Comparison of ENCODE assay signal across 9 mouse cellular contexts in the genomic region with DNA sequence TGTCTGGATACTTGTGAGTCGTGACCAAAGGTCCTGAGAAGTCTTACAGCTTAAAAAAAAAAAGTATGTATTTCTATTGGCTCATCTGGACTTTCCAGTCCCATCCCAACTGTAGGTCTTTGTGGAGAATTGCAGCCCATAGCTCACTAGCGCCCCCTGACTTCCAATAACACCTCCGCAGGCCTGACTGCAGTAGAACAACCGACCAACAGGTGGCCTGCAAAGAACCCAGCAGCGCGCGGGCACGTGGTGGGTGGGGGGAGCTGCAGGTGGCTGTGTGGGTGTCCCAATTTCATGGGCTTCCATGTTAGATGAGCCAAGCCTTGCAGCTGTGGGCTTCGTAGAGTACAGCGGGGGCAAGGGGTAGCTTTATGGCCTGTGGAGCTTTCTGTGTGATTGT.
DNase-seq lines count a peak whose midpoint lies in the region; ATAC-seq lines count a peak whose summit lies in the region.
"Had no signal": no experiment of that assay in that cellular context is flagged by ENCODE, and none has a peak within 500 bp of the region (broad histone marks: within the 10 kb centered on the region; RNA-seq: fewer than 3 reads in every experiment).

No protein-coding gene starts in this region.

- peaks cover 8% of the 10 kb centered on the region for H3K4me1 ChIP-seq in midbrain, embryonic 10.5 days
- 0 out of 2 replicates have a peak, but pooled peaks cover 3% of the 10 kb centered on the region for H3K4me1 ChIP-seq in midbrain, embryonic 13.5 days (replicated peaks)
- no peaks in the 10 kb centered on the region for H3K4me1 ChIP-seq in liver, embryonic 11.5 days (replicated peaks; ENCODE audit: control insufficient read depth, insufficient read depth, low read length)
- H3K4me1 ChIP-seq: stomach, embryonic 15.5 days had no signal

- 0 out of 2 replicates have a peak overlapping the region, but pooled peaks have one; percentile 42 for H3K27ac ChIP-seq in midbrain, embryonic 10.5 days (replicated peaks)
- no peak overlapping the region for H3K27ac ChIP-seq in midbrain, embryonic 13.5 days
- H3K27ac ChIP-seq in liver, embryonic 11.5 days (ENCODE audit: low read depth, low read length): no peak overlapping the region
- H3K27ac ChIP-seq: stomach, embryonic 15.5 days had no signal

- 13% methylated on average over 10 of the region's 10 CpGs for WGBS in midbrain, embryonic 10.5 days
- 14% methylated on average over 10 of the region's 10 CpGs for WGBS in midbrain, embryonic 13.5 days
- WGBS in liver, embryonic 11.5 days: 23% methylated on average over 10 of the region's 10 CpGs

- DNase-seq in midbrain, embryonic 10.5 days (ENCODE audit: low spot score): peak; percentile 60
- DNase-seq in adrenal gland, adult 8-10 months: peak; percentile 40
- peak; percentile 78 for DNase-seq in forelimb bud, embryonic 11.5 days (ENCODE audit: low read depth, low spot score)
- peak; percentile 30 to 65 for DNase-seq in kidney, adult 8-10 months
- peak; percentile 73 for DNase-seq in liver, embryonic 11.5 days (ENCODE audit: low spot score)
- peak; percentile 65 for DNase-seq in ovary, postnatal 36 days (ENCODE audit: low spot score)
- peak; percentile 96 for DNase-seq in thymus, postnatal 14 days

- H3K9me3 ChIP-seq in midbrain, embryonic 10.5 days (replicated peaks): no peaks in the 10 kb centered on the region
- no peaks in the 10 kb centered on the region for H3K9me3 ChIP-seq in midbrain, embryonic 13.5 days
- no peaks in the 10 kb centered on the region for H3K9me3 ChIP-seq in liver, embryonic 11.5 days (ENCODE audit: control insufficient read depth, low read length)
- H3K9me3 ChIP-seq: stomach, embryonic 15.5 days had no signal

- no peaks in the 10 kb centered on the region for H3K27me3 ChIP-seq in midbrain, embryonic 10.5 days (ENCODE audit: low read depth, poor library complexity, severe bottlenecking)
- H3K27me3 ChIP-seq in midbrain, embryonic 13.5 days: no peaks in the 10 kb centered on the region
- H3K27me3 ChIP-seq in liver, embryonic 11.5 days (replicated peaks; ENCODE audit: control insufficient read depth, insufficient read depth, low read length): no peaks in the 10 kb centered on the region
- H3K27me3 ChIP-seq: stomach, embryonic 15.5 days had no signal

- H3K36me3 ChIP-seq in midbrain, embryonic 10.5 days: no peaks in the 10 kb centered on the region
- no peaks in the 10 kb centered on the region for H3K36me3 ChIP-seq in midbrain, embryonic 13.5 days
- H3K36me3 ChIP-seq in liver, embryonic 11.5 days (ENCODE audit: control insufficient read depth, insufficient read depth, low read length): no peaks in the 10 kb centered on the region
- H3K36me3 ChIP-seq: stomach, embryonic 15.5 days had no signal

- no peak overlapping the region for H3K9ac ChIP-seq in midbrain, embryonic 13.5 days (replicated peaks)
- H3K9ac ChIP-seq in liver, embryonic 11.5 days (ENCODE audit: low read depth, low read length): no peak overlapping the region
- H3K9ac ChIP-seq: stomach, embryonic 15.5 days had no signal

- ATAC-seq in midbrain, embryonic 13.5 days: no peak
- peak; percentile 56 for ATAC-seq in liver, embryonic 11.5 days (replicated peaks; ENCODE audit: low FRiP score)

- no peak overlapping the region for H3K4me2 ChIP-seq in midbrain, embryonic 13.5 days (replicated peaks)
- no peak overlapping the region for H3K4me2 ChIP-seq in liver, embryonic 11.5 days
- H3K4me2 ChIP-seq: stomach, embryonic 15.5 days had no signal

- no peak overlapping the region for H3K4me3 ChIP-seq in midbrain, embryonic 10.5 days
- H3K4me3 ChIP-seq in midbrain, embryonic 13.5 days (replicated peaks): no peak overlapping the region
- no peak overlapping the region for H3K4me3 ChIP-seq in liver, embryonic 11.5 days (ENCODE audit: low read depth, low read length)
- H3K4me3 ChIP-seq: stomach, embryonic 15.5 days had no signal

Comparison
In these comparisons a context has a peak if more than half of its experiments do, and no peak if none do; other contexts are left out.
1. DNase-seq: peak in every context shown above with its lines; median percentile 96 in thymus, postnatal 14 days; 78 in forelimb bud, embryonic 11.5 days; 73 in liver, embryonic 11.5 days; 65 in ovary, postnatal 36 days; 60 in midbrain, embryonic 10.5 days; 48 in kidney, adult 8-10 months; 40 in adrenal gland, adult 8-10 months.